8 mouse cellular contexts compared by ENCODE assay signal in the genomic region with DNA sequence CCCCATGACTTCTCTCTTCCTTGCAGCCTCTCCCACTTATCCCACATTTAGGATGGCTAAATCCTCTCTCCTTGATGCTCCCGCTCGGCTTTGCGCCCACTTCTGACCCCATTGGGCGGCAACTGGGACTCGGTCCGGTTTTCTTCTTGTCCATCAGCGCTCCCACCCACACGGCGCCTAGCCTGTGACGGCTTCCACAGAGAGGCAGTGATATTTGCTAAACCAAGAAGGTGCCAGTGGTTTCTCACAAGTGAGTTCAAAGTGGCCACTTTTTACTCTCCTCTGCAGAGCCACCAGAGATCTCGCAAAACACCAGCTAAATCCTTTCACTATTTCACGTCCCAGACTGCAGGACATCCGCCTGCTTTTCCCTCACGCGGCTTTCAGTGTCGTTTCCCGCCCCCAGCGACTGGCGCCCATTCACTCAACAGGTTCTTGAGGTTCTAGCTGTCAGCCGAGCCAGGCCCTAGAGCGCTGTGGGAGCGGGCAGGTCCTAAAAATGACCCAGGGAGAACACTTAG. TPM values are rescaled to one million over a fixed set of nuclear protein-coding genes. Genes with fewer than 3 reads are reported as not detected.
A peak's percentile ranks its signal among the peaks of the same experiment; 100 is the strongest.
DNase-seq lines count a peak whose midpoint lies in the region; ATAC-seq and TF ChIP-seq lines count a peak whose summit lies in the region.

No protein-coding gene starts in this region.

- no peaks in the 10 kb centered on the region for H3K79me2 ChIP-seq in liver, adult 2 months (ENCODE audit: control insufficient read depth, insufficient read depth, low read length)

- ATAC-seq in frontal cortex, adult (ENCODE audit: low TSS enrichment): peak; percentile 5
- ATAC-seq in forebrain, embryonic 14.5 days: no peak
- ATAC-seq in hindbrain, embryonic 14.5 days (ENCODE audit: low FRiP score): no peak
- 0 out of 2 replicates have a peak, but pooled peaks have one; percentile 0 for ATAC-seq in midbrain, embryonic 16.5 days
- no peak for ATAC-seq in stomach, postnatal 0 days (ENCODE audit: low FRiP score, low TSS enrichment)

- TF ChIP-seq POLR2A in liver, adult 2 months (IDR thresholded peaks at IDR 0.05; ENCODE audit: extremely low read depth, insufficient read depth, low read length): no peak

- 0% methylated on average over 22 of the region's 22 CpGs for WGBS in forebrain, embryonic 14.5 days
- WGBS in hindbrain, embryonic 14.5 days: under 1% methylated on average over 22 of the region's 22 CpGs
- 0% methylated on average over 22 of the region's 22 CpGs for WGBS in liver, adult 2 months
- 1% methylated on average over 22 of the region's 22 CpGs for WGBS in midbrain, embryonic 16.5 days
- 0% methylated on average over 22 of the region's 22 CpGs for WGBS in stomach, postnatal 0 days

- H3K27me3 ChIP-seq in forebrain, embryonic 14.5 days (replicated peaks; ENCODE audit: control insufficient read depth, insufficient read depth, low read length): no peaks in the 10 kb centered on the region
- no peaks in the 10 kb centered on the region for H3K27me3 ChIP-seq in hindbrain, embryonic 14.5 days (ENCODE audit: control insufficient read depth, insufficient read depth, low read length)
- H3K27me3 ChIP-seq in liver, adult 2 months (ENCODE audit: control insufficient read depth, insufficient read depth, low read length): no peaks in the 10 kb centered on the region
- H3K27me3 ChIP-seq in midbrain, embryonic 16.5 days (ENCODE audit: control insufficient read depth, insufficient read depth, low read depth, low read length): no peaks in the 10 kb centered on the region
- H3K27me3 ChIP-seq in stomach, postnatal 0 days (ENCODE audit: control insufficient read depth, insufficient read depth, low read length): no peaks in the 10 kb centered on the region

- peak overlapping the region; percentile 65 for H3K4me3 ChIP-seq in forebrain, embryonic 14.5 days (ENCODE audit: low read depth, low read length)
- peak overlapping the region; percentile 60 for H3K4me3 ChIP-seq in hindbrain, embryonic 14.5 days (replicated peaks; ENCODE audit: low read length)
- H3K4me3 ChIP-seq in liver, adult 2 months (ENCODE audit: insufficient read depth, low read depth, low read length): peak overlapping the region; percentile 82
- peak overlapping the region; percentile 75 for H3K4me3 ChIP-seq in midbrain, embryonic 16.5 days (ENCODE audit: low read depth, low read length)
- H3K4me3 ChIP-seq in stomach, postnatal 0 days (ENCODE audit: low read depth, low read length): peak overlapping the region; percentile 68

- H3K4me2 ChIP-seq in forebrain, embryonic 14.5 days (ENCODE audit: low read length): peak overlapping the region; percentile 79
- H3K4me2 ChIP-seq in hindbrain, embryonic 14.5 days (replicated peaks): peak overlapping the region; percentile 79
- H3K4me2 ChIP-seq in midbrain, embryonic 16.5 days (ENCODE audit: low read length): peak overlapping the region; percentile 97
- H3K4me2 ChIP-seq in stomach, postnatal 0 days (replicated peaks; ENCODE audit: low read depth): peak overlapping the region; percentile 85

- TF ChIP-seq EP300 in stomach, postnatal 0 days (optimal IDR thresholded peaks at IDR 0.05): no peak

- peak overlapping the region; percentile 80 for H3K27ac ChIP-seq in forebrain, embryonic 14.5 days (ENCODE audit: low read depth, low read length)
- H3K27ac ChIP-seq in hindbrain, embryonic 14.5 days: peak overlapping the region; percentile 80
- H3K27ac ChIP-seq in liver, adult 2 months (replicated peaks; ENCODE audit: insufficient read depth, low read depth, low read length): peak overlapping the region; percentile 32; the same call in 1 of the 2 replicates
- peak overlapping the region; percentile 91 for H3K27ac ChIP-seq in midbrain, embryonic 16.5 days (ENCODE audit: low read length)
- peak overlapping the region; percentile 88 for H3K27ac ChIP-seq in stomach, postnatal 0 days (replicated peaks)

- no peaks in the 10 kb centered on the region for H3K36me3 ChIP-seq in forebrain, embryonic 14.5 days (ENCODE audit: control insufficient read depth, insufficient read depth, low read length)
- no peaks in the 10 kb centered on the region for H3K36me3 ChIP-seq in hindbrain, embryonic 14.5 days (replicated peaks; ENCODE audit: control insufficient read depth, insufficient read depth)
- H3K36me3 ChIP-seq in liver, adult 2 months (ENCODE audit: control insufficient read depth, insufficient read depth, low read length): no peaks in the 10 kb centered on the region
- no peaks in the 10 kb centered on the region for H3K36me3 ChIP-seq in midbrain, embryonic 16.5 days (ENCODE audit: control insufficient read depth, insufficient read depth, low read length)
- H3K36me3 ChIP-seq in stomach, postnatal 0 days (ENCODE audit: control insufficient read depth, insufficient read depth, low read length): no peaks in the 10 kb centered on the region

- peak overlapping the region; percentile 71 for H3K9ac ChIP-seq in forebrain, embryonic 14.5 days (ENCODE audit: low read length)
- peak overlapping the region; percentile 68 for H3K9ac ChIP-seq in hindbrain, embryonic 14.5 days
- H3K9ac ChIP-seq in liver, adult 2 months (ENCODE audit: low read depth, low read length): peak overlapping the region; percentile 54
- H3K9ac ChIP-seq in midbrain, embryonic 16.5 days (ENCODE audit: low read depth, low read length): peak overlapping the region; percentile 81
- H3K9ac ChIP-seq in stomach, postnatal 0 days (ENCODE audit: low read length): peak overlapping the region; percentile 66

- H3K4me1 ChIP-seq in forebrain, embryonic 14.5 days (ENCODE audit: control insufficient read depth, insufficient read depth, low read length): no peaks in the 10 kb centered on the region
- H3K4me1 ChIP-seq in hindbrain, embryonic 14.5 days (replicated peaks; ENCODE audit: control insufficient read depth, insufficient read depth, low read length): peaks cover 6% of the 10 kb centered on the region; the same call in 1 of the 2 replicates
- peaks cover 3% of the 10 kb centered on the region; the same call in 1 of the 2 replicates for H3K4me1 ChIP-seq in liver, adult 2 months (ENCODE audit: control insufficient read depth, insufficient read depth, low read length)
- H3K4me1 ChIP-seq in midbrain, embryonic 16.5 days (ENCODE audit: control insufficient read depth, insufficient read depth, low read length): peaks cover 3% of the 10 kb centered on the region; the same call in 1 of the 2 replicates
- no peaks in the 10 kb centered on the region for H3K4me1 ChIP-seq in stomach, postnatal 0 days (replicated peaks; ENCODE audit: control insufficient read depth, insufficient read depth)

- TF ChIP-seq CTCF in liver, adult 2 months (IDR thresholded peaks at IDR 0.05; ENCODE audit: low read depth, low read length): no peak
- no peak for TF ChIP-seq CTCF in stomach, postnatal 0 days (IDR thresholded peaks at IDR 0.05; ENCODE audit: low read depth)

- no peaks in the 10 kb centered on the region for H3K9me3 ChIP-seq in forebrain, embryonic 14.5 days (replicated peaks; ENCODE audit: control insufficient read depth, low read length)
- H3K9me3 ChIP-seq in hindbrain, embryonic 14.5 days (ENCODE audit: control insufficient read depth, low read length): no peaks in the 10 kb centered on the region
- H3K9me3 ChIP-seq in midbrain, embryonic 16.5 days (replicated peaks; ENCODE audit: control insufficient read depth, low read length, poor library complexity, severe bottlenecking): no peaks in the 10 kb centered on the region
- H3K9me3 ChIP-seq in stomach, postnatal 0 days (ENCODE audit: control insufficient read depth, low read length): no peaks in the 10 kb centered on the region

- DNase-seq in frontal cortex, postnatal 14 days (ENCODE audit: low spot score in 2 of 2): no peak
- peak; percentile 56 for DNase-seq in c-Kit-negative CD71-positive TER-119-positive erythroid progenitor cells, embryonic 14.5 days (ENCODE audit: low read depth, low spot score)
- DNase-seq in forebrain, embryonic 14.5 days (ENCODE audit: low spot score): peak; percentile 53
- peak; percentile 47 for DNase-seq in hindbrain, embryonic 14.5 days (ENCODE audit: low spot score)
- DNase-seq in liver, adult 2 months (ENCODE audit: extremely low read depth, low read depth, low spot score): peak; percentile 37
- DNase-seq in stomach, postnatal 0 days (ENCODE audit: low spot score): peak; percentile 55

RNA-seq across cellular contexts. Expression of a gene that starts 7.1 kb away (rescaled TPM):
- polyA plus RNA-seq in forebrain, embryonic 14.5 days (2014; fragmentation: Nextera tagmentation; extraction: Ambion mirVana): 9.7 and 12.4 TPM in 2 replicates
- 17.9 and 19.2 TPM in 2 replicates for polyA plus RNA-seq in hindbrain, embryonic 14.5 days (2014; fragmentation: Nextera tagmentation; extraction: Ambion mirVana)
- total RNA-seq in liver, adult 2 months (2014; rRNA removed): 6.6 and 6.7 TPM in 2 replicates
- polyA plus RNA-seq in liver, adult 2 months (2012; rRNA removed): 8.1 and 14.0 TPM in 2 replicates
- 8.9 and 9.5 TPM in 2 replicates for polyA plus RNA-seq in midbrain, embryonic 16.5 days (2015; fragmentation: Nextera tagmentation; extraction: Ambion mirVana)
- 1.6 and 1.7 TPM in 2 replicates for polyA plus RNA-seq in stomach, postnatal 0 days (2015; fragmentation: Nextera tagmentation; extraction: Ambion mirVana)

RNA-seq across cellular contexts. Expression of a gene that starts 50.2 kb away (rescaled TPM):
- not detected in 2 replicates for polyA plus RNA-seq in forebrain, embryonic 14.5 days (2014; fragmentation: Nextera tagmentation; extraction: Ambion mirVana)
- 0.07 and 0.09 TPM in 2 replicates for polyA plus RNA-seq in hindbrain, embryonic 14.5 days (2014; fragmentation: Nextera tagmentation; extraction: Ambion mirVana)
- total RNA-seq in liver, adult 2 months (2014; rRNA removed): 1.2 and 1.7 TPM in 2 replicates
- polyA plus RNA-seq in liver, adult 2 months (2012; rRNA removed): 0.22 and 0.38 TPM in 2 replicates
- polyA plus RNA-seq in midbrain, embryonic 16.5 days (2015; fragmentation: Nextera tagmentation; extraction: Ambion mirVana): not detected in 2 replicates
- polyA plus RNA-seq in stomach, postnatal 0 days (2015; fragmentation: Nextera tagmentation; extraction: Ambion mirVana): 10.6 and 12.9 TPM in 2 replicates

Comparison
In these comparisons a context has a peak if more than half of its experiments do, and no peak if none do; other contexts are left out.
1. ATAC-seq: peak in frontal cortex, adult (single experiment) and midbrain, embryonic 16.5 days (single experiment); none in forebrain, embryonic 14.5 days (single experiment), hindbrain, embryonic 14.5 days (single experiment) and stomach, postnatal 0 days (single experiment).
2. DNase-seq: peak in c-Kit-negative CD71-positive TER-119-positive erythroid progenitor cells, embryonic 14.5 days (single experiment), forebrain, embryonic 14.5 days (single experiment), hindbrain, embryonic 14.5 days (single experiment), liver, adult 2 months (single experiment) and stomach, postnatal 0 days (single experiment); none in frontal cortex, postnatal 14 days (0 of 2).
3. H3K27ac ChIP-seq: peak in every context shown above with its lines; median percentile 91 in midbrain, embryonic 16.5 days; 88 in stomach, postnatal 0 days; 80 in forebrain, embryonic 14.5 days; 80 in hindbrain, embryonic 14.5 days; 32 in liver, adult 2 months.
4. Peak in every context shown above with its lines, with median percentiles within 50 percentile points of each other: H3K4me2 ChIP-seq, H3K4me3 ChIP-seq and H3K9ac ChIP-seq.